In the genomic region with DNA sequence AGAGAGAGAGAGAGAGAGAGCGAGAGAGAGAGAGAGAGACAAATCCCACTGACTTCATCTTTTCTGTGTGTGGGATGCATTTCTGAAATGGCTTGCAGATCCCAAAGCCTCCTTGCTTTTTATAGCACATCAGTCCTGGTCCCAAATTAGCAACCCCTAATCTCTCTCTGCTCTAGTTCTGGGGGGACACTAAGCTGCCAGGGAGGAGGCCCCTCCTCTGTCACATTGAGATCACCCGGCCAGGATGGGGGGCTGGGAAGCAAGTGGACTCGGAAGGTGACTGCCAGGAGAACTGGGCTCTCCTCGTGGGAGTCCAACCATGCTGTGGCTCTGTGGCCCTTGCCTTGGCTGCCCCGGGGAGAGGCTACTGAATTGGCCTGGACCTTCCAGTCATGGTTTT, we compare ENCODE assay signal across 12 mouse cellular contexts. TPM values are rescaled to one million over a fixed set of nuclear protein-coding genes. Genes with fewer than 3 reads are reported as not detected.
DNase-seq lines count a peak whose midpoint lies in the region; ATAC-seq lines count a peak whose summit lies in the region.
"Had no signal": no experiment of that assay in that cellular context is flagged by ENCODE, and none has a peak within 500 bp of the region (broad histone marks: within the 10 kb centered on the region; RNA-seq: fewer than 3 reads in every experiment).

No protein-coding gene starts in this region.

- H3K9me3 ChIP-seq in heart, embryonic 11.5 days (replicated peaks; ENCODE audit: control insufficient read depth, low read length), result no peaks in the 10 kb centered on the region
- H3K9me3 ChIP-seq: hindbrain, embryonic 15.5 days; lung, embryonic 15.5 days had no signal

- no peaks in the 10 kb centered on the region for H3K36me3 ChIP-seq in heart, embryonic 11.5 days (ENCODE audit: control insufficient read depth, insufficient read depth, low read length)
- H3K36me3 ChIP-seq: hindbrain, embryonic 15.5 days; lung, embryonic 15.5 days had no signal

- peak overlapping the region; percentile 75 for H3K27ac ChIP-seq in heart, embryonic 11.5 days (ENCODE audit: low read depth, low read length)
- H3K27ac ChIP-seq: hindbrain, embryonic 15.5 days; lung, embryonic 15.5 days had no signal

- peaks cover 11% of the 10 kb centered on the region; the same call in 1 of the 2 replicates for H3K4me1 ChIP-seq in heart, embryonic 11.5 days (ENCODE audit: control insufficient read depth, insufficient read depth, low read length)
- H3K4me1 ChIP-seq: lung, embryonic 15.5 days had no signal

- H3K9ac ChIP-seq in heart, embryonic 11.5 days (ENCODE audit: low read depth, low read length), result no peak overlapping the region
- H3K9ac ChIP-seq: hindbrain, embryonic 15.5 days; lung, embryonic 15.5 days had no signal

- no peak for DNase-seq in frontal cortex, postnatal 14 days (ENCODE audit: low spot score in 2 of 2)
- DNase-seq in brain, adult 2 months (ENCODE audit: low read depth, low spot score), result peak; percentile 89
- peak; percentile 66 for DNase-seq in heart, postnatal 4 days
- no peak for DNase-seq in lung, postnatal 25 days (ENCODE audit: low spot score)
- no peak for DNase-seq in cerebellum, adult 9-11 months
- DNase-seq in embryo, embryonic 11 days, result no peak
- DNase-seq: adrenal gland, postnatal 10 days had no signal

- H3K4me3 ChIP-seq in heart, embryonic 11.5 days (ENCODE audit: low read depth, low read length), result no peak overlapping the region
- H3K4me3 ChIP-seq: hindbrain, embryonic 15.5 days; lung, embryonic 15.5 days; myocyte had no signal

- WGBS in heart, embryonic 11.5 days (ENCODE audit: insufficient replicate concordance), result 41% methylated on average over 5 of the region's 5 CpGs

- H3K4me2 ChIP-seq in heart, embryonic 11.5 days, result peak overlapping the region; percentile 5; the same call in 1 of the 2 replicates
- H3K4me2 ChIP-seq: hindbrain, embryonic 15.5 days; lung, embryonic 15.5 days had no signal

- peak; percentile 42 for ATAC-seq in frontal cortex, adult (ENCODE audit: low TSS enrichment)
- peak; percentile 55; the same call in 1 of the 2 replicates for ATAC-seq in heart, embryonic 11.5 days (replicated peaks; ENCODE audit: insufficient number of reproducible peaks, low FRiP score, low TSS enrichment)

- H3K27me3 ChIP-seq in heart, embryonic 11.5 days (ENCODE audit: control insufficient read depth, insufficient read depth, low read length), result no peaks in the 10 kb centered on the region
- H3K27me3 ChIP-seq: hindbrain, embryonic 15.5 days; lung, embryonic 15.5 days had no signal

RNA-seq across cellular contexts. Expression of gene Ankrd33b, which starts 29.2 kb away (rescaled TPM):
- polyA plus RNA-seq in heart, embryonic 11.5 days (2014; fragmentation: Nextera tagmentation; extraction: Ambion mirVana), result 2.1 and 2.2 TPM in 2 replicates
- 10 to 100 TPM; 12.8 to 13.4 TPM for total RNA-seq in heart, postnatal 4 days (2021)

RNA-seq across cellular contexts. Expression of gene Ropn1l, which starts 56.8 kb away (rescaled TPM):
- 3.3 TPM in 2 replicates for polyA plus RNA-seq in heart, embryonic 11.5 days (2014; fragmentation: Nextera tagmentation; extraction: Ambion mirVana)
- under 1 TPM; 0.38 TPM for total RNA-seq in heart, postnatal 4 days (2021)

Comparison
In these comparisons a context has a peak if more than half of its experiments do, and no peak if none do; other contexts are left out.
1. DNase-seq: peak in brain, adult 2 months (single experiment) and heart, postnatal 4 days (single experiment); none in frontal cortex, postnatal 14 days (0 of 2), lung, postnatal 25 days (single experiment), cerebellum, adult 9-11 months (single experiment) and embryo, embryonic 11 days (single experiment).